Mouse (Mus musculus) forebrain, embryonic 12.5 days (tissue): ENCODE data around the gene Arhgap22. TPM values are rescaled to one million over a fixed set of nuclear protein-coding genes. Genes with fewer than 3 reads are reported as not detected.

Source experiments
- ATAC-seq: fragments of 200-750 bp; cut with Nextera tagmentation; 2 replicates; pipeline ENCODE4 v1.8.0; 2017; ENCODE audit warnings: moderate TSS enrichment; ENCODE audit not compliant: low FRiP score
- H3K27ac ChIP-seq: fragments of 300-500 bp; sonication (generic); 2 replicates; pipeline ENCODE4 v1.5.1; 2016; ENCODE audit warnings: mild to moderate bottlenecking
- H3K27me3 ChIP-seq: fragments of 300-500 bp; sonication (generic); 2 replicates; pipeline ENCODE4 v1.6.1; 2016; ENCODE audit warnings: mild to moderate bottlenecking
- H3K36me3 ChIP-seq: fragments of 300-500 bp; sonication (generic); replicated peaks from 2 replicates; pipeline ENCODE4 v1.6.1; 2016; ENCODE audit warnings: mild to moderate bottlenecking
- H3K4me1 ChIP-seq: fragments of 300-500 bp; sonication (generic); 2 replicates; pipeline ENCODE4 v1.6.1; 2016
- H3K4me2 ChIP-seq: fragments of 300-500 bp; sonication (generic); 2 replicates; pipeline ENCODE4 v1.6.1; 2016; ENCODE audit warnings: mild to moderate bottlenecking, moderate library complexity
- H3K4me3 ChIP-seq: fragments of 300-500 bp; sonication (generic); replicated peaks from 2 replicates; pipeline ENCODE4 v1.5.1; 2016; ENCODE audit warnings: mild to moderate bottlenecking
- H3K9ac ChIP-seq: fragments of 300-500 bp; sonication (generic); 2 replicates; pipeline ENCODE4 v1.6.1; 2016; ENCODE audit warnings: mild to moderate bottlenecking
- H3K9me3 ChIP-seq: fragments of 300-500 bp; sonication (generic); 2 replicates; pipeline ENCODE4 v1.6.1; 2016
- WGBS: fragments of 180-500 bp; shearing (Covaris S2); methylation state at CpG from one replicate; pipeline ENCODE4 v1.1.7; 2016; 5-methylcytosine and 5-hydroxymethylcytosine counted together
- polyA plus RNA-seq: library from polyadenylated mRNA; unstranded; fragments of >200 nt; fragmentation: Nextera tagmentation; extraction: Ambion mirVana; gene quantifications from 2 replicates; pipeline ENCODE4 v1.2.1, GENCODE M21; 2016

The Arhgap22 gene
- polyA plus RNA-seq, 1 experiment from 2014 or later: 0.55 TPM

DNA sequence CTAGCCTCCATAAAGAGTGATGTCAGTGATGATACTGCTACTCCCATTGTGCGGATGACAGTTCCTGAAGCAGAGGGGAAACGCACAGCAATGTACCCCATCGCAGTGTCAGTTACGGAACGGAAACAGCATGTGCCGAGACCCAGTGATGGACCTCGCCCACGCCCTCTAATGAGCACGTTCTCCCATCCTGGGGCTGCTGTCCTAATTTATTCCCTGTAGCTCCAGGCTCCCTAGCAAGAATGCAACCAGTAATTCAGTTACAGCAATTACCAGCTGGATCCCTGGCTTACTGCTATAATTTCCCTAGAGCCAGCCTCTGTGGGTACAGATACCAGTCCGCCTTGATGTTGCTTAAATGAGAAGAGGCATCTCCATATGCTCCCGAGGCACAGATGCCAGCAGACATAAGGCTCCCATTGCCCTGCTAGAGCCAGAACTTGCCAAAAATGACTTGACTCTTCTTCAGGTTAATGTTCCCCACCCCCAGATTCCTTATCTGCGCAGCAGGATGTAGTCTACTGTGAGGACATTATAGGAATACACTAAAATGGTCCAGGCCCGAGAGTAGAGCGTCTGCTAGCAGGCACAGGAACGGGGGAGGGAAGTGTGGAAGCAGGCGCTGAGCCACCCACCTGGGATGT, 83.0 kb downstream of the Arhgap22 start:
- Histone ChIP-seq H3K9ac (no peak overlapping the region), H3K27ac (no peak overlapping the region), H3K36me3 (no peaks in the 10 kb centered on the region), H3K4me1 (peaks cover 12% of the 10 kb centered on the region), H3K9me3 (no peaks in the 10 kb centered on the region), H3K4me3 (no peak overlapping the region), H3K27me3 (no peaks in the 10 kb centered on the region), H3K4me2 (no peak overlapping the region)
- 86% methylated on average over 16 of the region's 16 CpGs for WGBS
- ATAC-seq: no peak

DNA sequence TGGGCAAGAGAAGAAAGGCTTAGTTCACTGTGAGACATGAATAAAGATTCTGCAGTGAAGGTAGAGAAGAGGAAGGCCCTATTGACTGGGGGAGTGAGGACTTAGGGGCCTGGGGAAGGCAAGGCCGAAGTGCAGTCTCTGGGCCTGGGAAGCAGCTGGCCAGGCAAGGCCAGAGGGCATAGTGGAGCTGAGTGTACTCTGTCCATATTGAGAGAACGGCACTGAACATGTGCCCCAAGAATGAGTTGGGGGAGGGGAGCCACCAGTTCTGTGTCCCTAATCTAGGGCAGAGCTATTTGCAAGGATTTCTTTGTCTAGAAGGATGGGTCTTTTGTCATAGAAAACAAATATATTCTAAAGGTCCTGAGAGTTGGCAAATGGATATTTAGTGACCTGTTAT, 86.8 kb downstream of the Arhgap22 start:
- WGBS: 27% methylated on average over 2 of the region's 2 CpGs
- ATAC-seq: no peak
- Histone ChIP-seq H3K9ac (no peak overlapping the region), H3K9me3 (no peaks in the 10 kb centered on the region), H3K27me3 (no peaks in the 10 kb centered on the region), H3K4me3 (no peak overlapping the region), H3K4me2 (no peak overlapping the region), H3K4me1 (peaks cover 12% of the 10 kb centered on the region), H3K27ac (no peak overlapping the region), H3K36me3 (no peaks in the 10 kb centered on the region)

DNA sequence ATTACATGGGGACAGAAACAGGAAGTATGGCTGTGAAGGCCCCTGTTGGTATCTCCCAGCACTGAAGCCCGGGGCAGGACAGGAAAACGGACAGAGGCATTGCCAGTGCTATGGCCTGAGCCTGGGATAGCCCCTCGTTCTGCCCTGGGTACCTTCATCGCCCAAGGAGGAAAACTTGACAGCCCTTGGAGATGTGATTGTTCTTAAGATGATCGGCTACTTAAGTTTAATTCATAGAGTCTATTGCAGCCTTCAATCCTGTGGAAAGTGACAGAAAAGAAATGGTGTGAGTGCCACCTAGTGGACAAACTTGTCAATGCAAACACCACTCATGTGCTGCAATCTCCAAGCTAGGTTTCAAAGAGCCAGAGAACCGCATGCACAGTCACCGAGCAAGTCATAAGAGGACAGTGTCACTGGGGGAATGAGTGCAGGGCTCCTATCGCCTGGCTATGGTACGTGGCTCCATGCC, 89.6 kb downstream of the Arhgap22 start:
- Histone ChIP-seq H3K4me2 (no peak overlapping the region), H3K27me3 (no peaks in the 10 kb centered on the region), H3K36me3 (no peaks in the 10 kb centered on the region), H3K4me1 (peaks cover 8% of the 10 kb centered on the region), H3K9ac (no peak overlapping the region), H3K9me3 (no peaks in the 10 kb centered on the region), H3K27ac (no peak overlapping the region), H3K4me3 (no peak overlapping the region)
- whole genome bisulfite sequencing: 24% methylated on average over 9 of the region's 9 CpGs
- ATAC-seq: peak; percentile 72

DNA sequence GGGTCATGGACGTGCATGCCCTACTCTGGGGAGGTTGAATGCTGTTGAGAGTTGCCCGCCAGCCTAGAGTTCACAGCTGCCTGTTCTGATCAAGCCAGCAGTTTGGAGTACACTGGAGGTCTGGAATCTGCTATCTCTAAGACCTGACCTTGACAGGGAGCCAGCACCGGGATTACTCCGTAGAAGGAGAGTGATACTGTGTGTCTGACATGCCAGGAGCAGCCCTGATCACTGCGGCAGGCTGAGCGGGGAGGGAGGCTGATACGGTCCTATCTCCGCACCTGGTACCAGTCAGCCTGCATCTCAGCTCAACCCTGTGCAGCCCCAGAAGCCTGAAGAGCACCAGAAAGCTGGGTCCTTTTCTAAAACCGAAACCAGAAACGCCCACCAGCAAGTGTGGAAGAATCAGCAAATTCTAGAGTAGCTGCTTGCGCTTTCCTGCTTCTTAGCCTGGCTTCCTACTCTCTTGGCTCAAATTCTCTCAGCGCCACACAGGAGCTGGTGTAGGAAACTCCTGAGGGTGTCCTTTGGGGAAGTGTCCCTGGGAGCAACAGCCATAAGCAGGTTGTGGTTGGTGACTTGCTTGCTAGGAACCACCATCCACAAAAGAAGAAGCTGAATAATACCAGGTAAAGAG, 91.9 kb downstream of the Arhgap22 start:
- no peaks in the 10 kb centered on the region for H3K36me3 ChIP-seq
- no peak overlapping the region for H3K4me2 ChIP-seq
- H3K9me3 ChIP-seq: no peaks in the 10 kb centered on the region
- 0 out of 2 replicates have a peak, but pooled peaks cover 8% of the 10 kb centered on the region for H3K27me3 ChIP-seq
- H3K4me1 ChIP-seq: peaks cover 4% of the 10 kb centered on the region; the same call in 1 of the 2 replicates
- H3K27ac ChIP-seq: no peak overlapping the region
- WGBS: 78% methylated on average over 12 of the region's 12 CpGs
- ATAC-seq: no peak
- H3K4me3 ChIP-seq: no peak overlapping the region
- H3K9ac ChIP-seq: no peak overlapping the region

DNA sequence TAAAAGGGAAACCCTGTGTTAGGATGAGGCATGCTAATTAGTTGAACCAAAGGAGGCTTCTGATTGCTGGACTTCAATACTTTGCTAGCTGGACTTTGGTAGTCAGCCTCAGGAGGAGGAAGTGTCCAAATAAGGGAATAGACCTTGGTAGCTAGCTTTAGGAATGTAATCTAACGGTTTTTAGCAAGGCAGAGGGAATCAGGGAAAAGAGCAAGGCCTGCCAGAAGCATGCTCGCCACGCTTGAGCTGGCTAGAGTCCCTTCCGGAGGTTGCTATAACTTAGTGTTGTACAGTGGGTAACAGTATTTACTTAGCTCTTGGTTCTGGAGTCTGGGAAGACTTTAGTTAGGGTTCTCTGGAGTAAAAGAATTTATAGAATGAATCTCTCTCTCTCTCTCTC, 96.9 kb downstream of the Arhgap22 start:
- Histone ChIP-seq H3K4me3 (no peak overlapping the region), H3K27me3 (peaks cover 27% of the 10 kb centered on the region), H3K4me2 (no peak overlapping the region), H3K36me3 (no peaks in the 10 kb centered on the region), H3K4me1 (0 out of 2 replicates have a peak, but pooled peaks cover 3% of the 10 kb centered on the region), H3K9me3 (no peaks in the 10 kb centered on the region), H3K27ac (no peak overlapping the region), H3K9ac (no peak overlapping the region)
- ATAC-seq: no peak
- WGBS: 72% methylated on average over 4 of the region's 4 CpGs

DNA sequence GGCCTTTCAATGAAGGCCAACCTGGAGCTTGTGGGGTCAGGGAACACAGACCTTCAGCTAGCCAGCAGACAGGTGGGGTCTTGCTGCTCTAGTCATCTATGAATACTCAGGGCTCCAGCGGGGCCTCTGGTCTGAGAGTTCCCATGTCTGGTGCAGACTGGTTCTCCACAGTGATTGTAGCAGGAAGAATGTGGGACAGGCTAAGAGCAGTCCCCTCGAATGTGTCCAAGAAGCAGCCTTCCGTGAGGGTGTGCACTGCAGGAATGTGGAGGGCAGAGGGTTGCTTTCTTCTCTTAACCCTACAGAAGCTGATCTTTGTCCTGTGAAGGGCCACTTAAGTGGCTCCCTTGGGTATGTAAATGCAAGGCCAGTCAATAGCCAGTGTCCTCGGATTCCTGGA, 98.5 kb downstream of the Arhgap22 start:
- peaks cover 34% of the 10 kb centered on the region for H3K27me3 ChIP-seq
- WGBS: 22% methylated on average over 4 of the region's 4 CpGs

DNA sequence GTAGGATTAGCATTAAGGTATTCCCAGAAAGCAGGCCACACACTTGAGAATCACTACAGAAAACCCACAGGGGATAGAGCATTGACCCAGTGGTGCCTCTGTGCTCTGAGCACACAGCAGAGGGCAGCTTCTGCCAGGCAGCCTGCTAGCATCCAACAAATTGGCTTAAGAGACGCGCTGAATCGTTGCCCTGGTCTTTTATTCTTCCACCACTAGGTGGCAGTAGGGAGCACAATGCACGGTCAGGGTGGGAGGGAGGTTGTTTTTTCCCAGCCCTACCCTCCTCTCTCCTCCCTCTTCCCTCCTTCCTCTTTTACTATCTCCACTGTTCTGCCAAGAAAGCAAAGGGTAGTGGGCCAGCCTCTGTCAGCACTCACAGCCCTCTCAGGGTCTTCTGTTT, 99.8 kb downstream of the Arhgap22 start:
- Histone ChIP-seq H3K4me1 (0 out of 2 replicates have a peak, but pooled peaks cover 3% of the 10 kb centered on the region), H3K27ac (no peak overlapping the region), H3K9me3 (no peaks in the 10 kb centered on the region), H3K4me3 (no peak overlapping the region), H3K27me3 (peaks cover 44% of the 10 kb centered on the region), H3K9ac (no peak overlapping the region), H3K4me2 (no peak overlapping the region), H3K36me3 (no peaks in the 10 kb centered on the region)
- ATAC-seq: peak; percentile 60; the same call in 1 of the 2 replicates
- WGBS: 2% methylated on average over 4 of the region's 4 CpGs

More for the DNA sequence above, 98.5 kb downstream of the Arhgap22 start:
- no peak overlapping the region for H3K27ac ChIP-seq
- no peak overlapping the region for H3K4me2 ChIP-seq
- 0 out of 2 replicates have a peak, but pooled peaks cover 3% of the 10 kb centered on the region for H3K4me1 ChIP-seq
- H3K36me3 ChIP-seq: no peaks in the 10 kb centered on the region
- ATAC-seq: no peak
- no peak overlapping the region for H3K4me3 ChIP-seq
- H3K9me3 ChIP-seq: no peaks in the 10 kb centered on the region
- no peak overlapping the region for H3K9ac ChIP-seq

DNA sequence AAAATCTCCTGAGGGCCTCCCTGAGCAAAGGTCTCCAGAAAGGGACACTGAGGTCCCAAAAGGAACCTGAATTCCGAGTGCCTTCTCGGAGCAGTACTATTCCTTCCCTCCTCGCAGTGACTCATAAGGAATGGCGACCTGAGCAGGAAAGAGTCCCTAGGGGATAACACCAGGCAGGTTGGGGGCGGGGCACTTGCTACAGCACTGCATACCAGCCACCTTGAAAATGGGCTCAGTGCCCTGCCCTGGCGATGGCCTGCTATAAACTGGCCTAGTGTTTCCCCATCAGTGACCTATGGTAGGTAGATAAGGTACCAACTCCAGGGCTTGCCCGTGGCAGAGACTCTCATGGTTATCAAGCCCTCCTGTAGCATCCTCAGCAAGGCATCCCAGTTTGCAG, 100.3 kb downstream of the Arhgap22 start:
- Histone ChIP-seq H3K4me3 (no peak overlapping the region), H3K4me2 (no peak overlapping the region), H3K36me3 (no peaks in the 10 kb centered on the region), H3K4me1 (0 out of 2 replicates have a peak, but pooled peaks cover 3% of the 10 kb centered on the region), H3K9me3 (no peaks in the 10 kb centered on the region), H3K27me3 (peaks cover 49% of the 10 kb centered on the region), H3K27ac (no peak overlapping the region), H3K9ac (no peak overlapping the region)
- no peak for ATAC-seq
- WGBS: 52% methylated on average over 7 of the region's 7 CpGs

DNA sequence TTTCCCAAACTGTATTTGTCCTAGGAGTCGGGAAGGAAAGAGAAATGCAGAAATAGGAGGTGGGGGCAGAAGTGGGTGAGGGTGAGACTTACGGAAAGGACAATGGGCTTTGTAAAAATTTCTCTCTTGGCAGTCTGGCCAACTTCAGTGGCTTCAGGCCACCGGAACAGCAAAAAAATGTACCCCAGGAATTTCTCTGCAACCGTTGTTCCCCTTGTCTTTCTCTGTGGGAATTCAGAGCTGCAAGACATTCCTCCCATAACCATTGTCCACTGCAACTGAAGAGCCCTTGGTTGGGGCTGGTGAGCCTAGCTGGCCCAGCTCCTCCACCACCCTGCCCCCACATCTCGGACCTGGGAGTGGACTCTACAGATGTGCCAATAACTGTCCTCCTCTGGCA, 101.3 kb downstream of the Arhgap22 start:
- Histone ChIP-seq H3K4me3 (no peak overlapping the region), H3K27ac (no peak overlapping the region), H3K27me3 (peaks cover 54% of the 10 kb centered on the region), H3K9ac (no peak overlapping the region), H3K4me1 (peaks cover 9% of the 10 kb centered on the region; the same call in 1 of the 2 replicates), H3K9me3 (no peaks in the 10 kb centered on the region), H3K4me2 (no peak overlapping the region), H3K36me3 (no peaks in the 10 kb centered on the region)
- no peak for ATAC-seq
- 44% methylated on average over 5 of the region's 5 CpGs for WGBS

DNA sequence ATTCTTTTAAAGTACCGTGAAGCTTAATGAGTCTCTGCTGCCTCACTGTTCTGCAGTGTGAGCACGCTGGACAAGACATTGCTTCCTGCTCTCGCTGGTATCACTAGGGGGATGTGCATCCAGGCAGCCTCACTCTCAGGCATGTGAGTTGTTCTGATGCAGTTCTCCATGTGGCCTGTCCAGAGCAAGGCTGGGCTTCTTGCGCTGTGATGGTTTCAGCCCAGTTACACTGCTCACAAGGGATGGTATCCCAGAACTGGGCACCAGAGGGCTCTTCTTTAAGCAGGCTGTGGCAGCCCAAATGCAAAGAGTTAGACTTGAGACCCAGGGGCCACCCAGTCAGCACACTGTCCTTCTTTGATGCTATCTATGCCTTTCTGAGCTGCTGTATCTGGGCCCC, 101.9 kb downstream of the Arhgap22 start:
- Histone ChIP-seq H3K27me3 (peaks cover 57% of the 10 kb centered on the region), H3K4me3 (no peak overlapping the region), H3K36me3 (no peaks in the 10 kb centered on the region), H3K9me3 (no peaks in the 10 kb centered on the region), H3K4me1 (peaks cover 15% of the 10 kb centered on the region), H3K4me2 (no peak overlapping the region), H3K9ac (no peak overlapping the region), H3K27ac (no peak overlapping the region)
- WGBS: 48% methylated on average over 4 of the region's 4 CpGs
- ATAC-seq: no peak

DNA sequence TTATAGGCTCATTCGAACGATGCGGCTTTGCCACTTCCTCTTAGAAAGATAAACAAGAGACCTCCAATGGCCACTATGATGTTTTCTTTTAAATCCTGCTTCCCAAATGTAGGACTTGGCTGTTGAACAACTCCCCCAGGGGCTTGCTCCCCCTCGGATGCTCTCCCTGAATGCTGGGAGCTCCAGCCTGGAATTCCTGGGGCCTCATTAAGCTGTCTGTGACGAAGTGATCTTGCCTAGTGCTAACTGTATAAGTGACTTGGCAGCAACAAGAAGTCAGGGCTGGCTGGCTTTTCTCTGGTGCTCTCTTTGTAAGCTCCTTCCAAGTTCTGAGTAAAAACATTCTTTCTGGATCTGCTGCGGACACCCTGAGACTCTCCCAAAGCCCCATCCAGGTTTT, 104.1 kb downstream of the Arhgap22 start:
- H3K4me2 ChIP-seq: no peak overlapping the region
- no peak overlapping the region for H3K9ac ChIP-seq
- no peak overlapping the region for H3K27ac ChIP-seq
- no peaks in the 10 kb centered on the region for H3K36me3 ChIP-seq
- no peaks in the 10 kb centered on the region for H3K9me3 ChIP-seq
- H3K4me1 ChIP-seq: peaks cover 19% of the 10 kb centered on the region
- no peak overlapping the region for H3K4me3 ChIP-seq
- no peak for ATAC-seq
- H3K27me3 ChIP-seq: peaks cover 71% of the 10 kb centered on the region
- 39% methylated on average over 6 of the region's 6 CpGs for WGBS

DNA sequence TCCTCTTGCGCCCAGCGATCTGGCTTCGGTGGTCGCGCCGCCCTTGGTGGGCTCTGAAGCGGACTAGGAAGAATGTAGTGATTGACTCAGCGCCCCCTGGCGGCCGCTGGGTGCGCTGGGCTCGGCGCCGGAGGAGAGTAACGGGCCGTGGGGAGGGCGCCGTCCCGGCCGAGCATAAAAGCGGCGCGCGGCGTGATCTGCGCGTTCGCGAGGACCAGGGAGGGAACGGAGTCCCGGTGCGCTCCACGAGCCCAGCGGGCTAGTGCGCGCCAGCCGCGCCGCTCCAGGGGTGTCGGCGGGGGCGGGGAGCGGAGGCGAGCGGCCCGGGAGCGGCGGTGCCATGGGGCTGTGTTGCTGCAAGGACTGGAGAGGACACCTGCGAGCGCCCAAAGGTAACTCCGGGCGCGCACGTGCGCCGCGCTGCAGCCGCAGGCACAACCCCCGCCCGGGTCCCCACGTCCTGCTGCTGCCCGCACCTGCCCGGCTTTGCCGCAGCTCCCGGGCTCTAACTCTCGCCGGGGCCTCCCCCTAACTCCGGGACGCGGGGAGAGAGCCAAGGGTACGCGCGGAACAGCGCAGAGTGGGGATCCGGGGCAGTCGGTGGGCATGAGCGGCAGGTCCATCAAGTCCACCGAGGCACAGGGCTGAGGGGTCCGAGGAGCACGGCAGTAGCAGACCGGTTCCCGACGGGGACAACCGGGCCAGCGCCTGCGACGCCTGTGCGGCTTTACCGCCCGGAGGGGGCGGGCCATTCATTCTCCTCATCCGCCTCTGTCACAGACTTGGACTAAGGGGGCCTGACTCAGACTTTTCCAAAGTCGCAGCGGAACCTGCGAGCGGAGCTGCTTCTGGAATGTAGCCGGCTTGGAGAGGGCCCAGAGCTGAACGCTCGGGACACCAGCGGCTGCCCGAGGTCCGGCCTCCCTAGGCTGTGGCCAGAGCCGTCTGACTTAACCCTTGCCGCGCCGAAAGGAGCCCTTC, 106.0 kb downstream of the Arhgap22 start:
- under 1% methylated on average over 106 of the region's 106 CpGs for WGBS
- H3K27ac ChIP-seq: no peak overlapping the region
- peaks cover 69% of the 10 kb centered on the region for H3K27me3 ChIP-seq

More for the DNA sequence above, 106.0 kb downstream of the Arhgap22 start:
- Histone ChIP-seq H3K4me2 (peak overlapping the region; percentile 97), H3K9ac (peak overlapping the region; percentile 59), H3K4me1 (peaks cover 19% of the 10 kb centered on the region), H3K9me3 (no peaks in the 10 kb centered on the region), H3K36me3 (no peaks in the 10 kb centered on the region), H3K4me3 (peak overlapping the region; percentile 66)
- ATAC-seq: peak; percentile 76
